Comparison of ENCODE assay signal across 17 mouse cellular contexts in genomic region chr6:4634804-4635203, GRCm38 (mm10).
"Had no signal": no experiment of that assay in that cellular context is flagged by ENCODE, and none has a peak within 500 bp of the region (broad histone marks: within the 10 kb centered on the region; RNA-seq: fewer than 3 reads in every experiment).

No protein-coding gene starts in this region.

- H3K27ac ChIP-seq: kidney, postnatal 0 days; liver, embryonic 13.5 days; lung, embryonic 15.5 days; macrophage; midbrain, embryonic 13.5 days; neural tube, embryonic 15.5 days; stomach, postnatal 0 days had no signal

- H3K4me1 ChIP-seq: lung, embryonic 15.5 days; megakaryocyte, embryonic 14.5 days; neural tube, embryonic 15.5 days had no signal

- H3K9ac ChIP-seq: liver, embryonic 13.5 days; liver, postnatal 0 days; lung, embryonic 15.5 days; midbrain, embryonic 13.5 days; neural tube, embryonic 15.5 days had no signal

- H3K9me3 ChIP-seq: liver, embryonic 13.5 days; lung, embryonic 15.5 days; megakaryocyte, embryonic 14.5 days; midbrain, embryonic 13.5 days; neural tube, embryonic 15.5 days had no signal

- DNase-seq: kidney, adult 11 months; layer of hippocampus, adult 9-11 months; liver; liver, embryonic 13.5 days; liver, postnatal 0 days; lung, postnatal 14 days; right cerebral cortex, adult 18-20 months; right cerebral cortex, postnatal 25 days; thymus, postnatal 4 days had no signal

- H3K27me3 ChIP-seq: liver, embryonic 13.5 days; lung, embryonic 15.5 days; megakaryocyte, embryonic 14.5 days; midbrain, embryonic 13.5 days; neural tube, embryonic 15.5 days had no signal

- H3K4me3 ChIP-seq: liver, embryonic 13.5 days; lung, embryonic 15.5 days; megakaryocyte, embryonic 14.5 days; midbrain, embryonic 13.5 days; myocyte; neural tube, embryonic 15.5 days had no signal
